Mouse (Mus musculus) heart, postnatal 25 days (tissue): ENCODE measurements at regions not wholly inside any gene's neighbourhood (a gene's known extent, or its start where the extent isn't known, plus 50 kb on each side); places are given as distances from the start of the nearest gene placed in this dataset.
"Not testable (repeated sequence)": the region's sequence is repeated elsewhere in the genome, so short reads cannot be mapped to it uniquely, and the experiment has no call there.

ENCODE experiments used
- DNase-seq: peaks from one replicate; pipeline ENCODE4 v3.0.0; 2022; ENCODE audit warnings: low spot score
- intact Hi-C: fragments of 180-260 bp; cut with DNase I; formaldehyde crosslinking; loops from one replicate; pipeline ENCODE4 v1.15.1; 2025

DNA sequence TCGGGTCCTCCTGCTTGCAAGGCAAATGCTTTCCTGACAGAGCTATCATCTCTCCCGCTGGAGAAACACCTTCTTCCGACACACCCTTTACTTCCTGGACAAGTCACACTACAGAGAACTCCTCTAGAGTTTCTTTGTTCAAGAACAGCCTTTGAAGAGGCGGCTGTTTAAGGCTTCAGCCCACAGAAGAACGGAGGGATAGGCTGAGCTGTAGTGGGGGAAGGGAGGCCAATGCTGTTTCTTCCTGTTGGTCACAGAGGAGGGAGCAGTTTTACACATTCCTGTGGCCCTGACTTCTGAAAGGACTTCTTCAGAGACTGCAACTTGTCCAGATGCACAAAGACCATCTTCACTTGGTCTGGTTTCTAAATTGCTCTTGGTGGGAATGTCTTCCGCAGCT is 252.1 kb upstream of the Tgfbr2 start:
- intact Hi-C loops: loop anchor here (2.0 to 5.0 kb wide), 3 partner anchors 84 to 1615 kb away; partner anchors contain the start of gene Azi2
- DNase-seq: no peak

DNA sequence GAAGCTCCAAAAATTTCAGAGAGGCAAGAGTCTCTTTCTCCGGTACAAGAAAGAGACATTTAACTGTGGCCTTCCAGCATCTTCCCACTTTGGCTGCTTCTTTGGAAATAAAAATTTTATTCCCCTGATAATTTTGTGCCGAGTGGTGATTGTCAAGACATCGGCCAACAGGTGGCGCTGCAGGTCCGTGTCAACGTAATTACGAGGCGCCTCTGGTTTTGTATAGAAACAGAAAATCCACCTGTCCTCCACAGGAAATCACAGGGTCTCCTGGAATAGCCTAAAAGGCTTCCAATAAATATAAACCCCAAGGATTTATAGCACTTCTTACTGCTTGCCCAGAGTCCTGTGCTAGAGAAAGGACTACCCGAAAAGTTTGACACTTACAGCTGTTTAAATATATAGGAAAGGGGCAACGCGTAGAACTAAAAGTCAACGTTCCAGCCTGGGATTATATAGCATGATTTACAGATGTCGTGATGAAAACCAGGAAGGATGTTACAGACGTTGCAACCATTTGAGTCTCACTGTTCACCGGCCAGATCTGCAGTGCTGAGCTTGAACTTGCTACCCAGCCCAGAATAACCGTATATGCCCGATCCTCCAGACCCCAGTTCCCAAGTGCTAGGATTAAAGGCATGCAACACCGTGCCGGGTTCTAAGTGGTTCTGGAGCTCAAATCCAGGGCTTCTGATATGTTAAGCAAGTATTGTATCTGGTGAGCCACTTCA is 251.3 kb upstream of the Tgfbr2 start:
- intact Hi-C loops: loop anchor here (1.0 to 5.0 kb wide), 4 partner anchors 84 to 1616 kb away; partner anchors contain the start of gene Azi2
- DNase-seq: peak; percentile 29

DNA sequence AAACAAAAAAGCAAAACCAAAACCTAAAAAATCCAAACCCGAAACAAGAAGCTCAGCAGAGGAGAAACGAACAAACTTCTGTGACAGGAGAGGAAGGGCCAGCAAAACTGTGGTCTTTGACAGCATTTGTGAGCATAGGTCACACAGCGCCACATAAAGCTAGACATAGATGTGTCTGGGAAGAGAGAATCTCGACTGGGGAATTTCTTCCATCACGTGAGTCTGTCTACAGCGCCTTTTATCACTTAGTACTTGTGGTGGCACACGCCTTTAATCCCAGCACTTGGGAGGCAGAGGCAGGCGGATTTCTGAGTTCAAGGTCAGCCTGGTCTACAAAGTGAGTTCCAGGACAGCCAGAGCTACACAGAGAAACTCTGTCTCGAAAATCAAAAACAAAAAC is 250.2 kb upstream of the Tgfbr2 start:
- not testable (repeated sequence) for DNase-seq
- intact Hi-C loops: loop anchor here (5.0 kb wide), 2 partner anchors 1542 to 1617 kb away; partner anchors contain the start of gene Azi2

DNA sequence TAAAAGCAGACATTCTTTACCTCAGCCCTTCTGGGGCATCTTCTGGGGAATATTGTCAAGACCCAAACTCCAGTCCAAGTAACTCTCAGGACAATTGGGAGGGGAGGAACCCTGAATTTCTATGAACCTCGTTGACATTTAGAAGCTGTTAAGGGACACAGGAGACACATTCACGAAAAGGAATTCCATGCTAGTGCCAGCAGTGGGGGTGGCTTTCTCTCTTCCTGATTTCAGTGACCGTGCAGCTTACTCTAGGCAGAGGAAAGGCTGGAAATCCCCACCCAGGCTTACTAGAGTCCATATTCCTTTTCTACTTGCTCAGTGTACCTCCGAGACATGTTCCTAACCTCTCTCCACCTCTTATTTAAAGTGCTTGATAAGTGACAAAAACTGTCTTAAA is 239.9 kb upstream of the Tgfbr2 start:
- DNase-seq: no peak
- intact Hi-C loops: no loop called here

DNA sequence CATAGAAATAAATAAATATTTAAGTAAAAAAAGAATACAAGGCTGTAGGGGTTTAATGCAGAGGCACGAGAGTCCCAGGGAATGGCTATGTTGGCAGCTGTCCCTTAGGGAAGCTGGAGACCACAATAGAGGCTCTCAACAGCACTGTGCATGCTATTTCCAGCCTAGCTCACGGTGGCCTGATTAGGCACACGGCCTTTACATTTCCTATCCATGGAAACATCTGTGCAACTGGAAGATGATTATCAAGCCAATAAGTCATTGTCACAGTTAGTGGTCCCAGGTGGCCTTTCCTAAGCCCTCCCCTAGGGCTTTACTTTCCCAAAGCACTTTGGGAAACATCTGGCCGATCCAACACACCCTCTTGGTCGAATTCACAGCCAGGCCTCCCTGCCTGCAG is 235.9 kb upstream of the Tgfbr2 start:
- peak; percentile 27 for DNase-seq
- intact Hi-C loops: no loop called here

DNA sequence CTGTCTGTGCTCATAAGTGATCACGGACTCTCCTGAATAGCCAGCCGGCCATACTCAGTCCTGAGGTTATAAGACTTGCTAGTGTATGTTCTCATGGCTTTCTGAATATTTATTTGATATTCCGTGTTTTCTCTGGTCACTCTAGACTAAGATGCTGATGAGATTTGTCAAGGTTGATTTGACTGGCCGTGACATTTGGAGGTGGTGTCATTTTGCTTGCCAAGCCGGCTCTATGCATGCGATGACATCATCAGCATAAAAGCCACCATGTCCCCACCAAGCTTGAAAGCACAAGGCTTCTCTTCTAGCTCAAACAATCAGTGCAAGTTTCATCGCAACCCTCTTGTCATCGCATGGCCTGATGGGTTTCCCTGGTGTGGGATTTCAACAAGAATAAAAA is 235.3 kb upstream of the Tgfbr2 start:
- DNase-seq: no peak
- intact Hi-C loops: no loop called here

DNA sequence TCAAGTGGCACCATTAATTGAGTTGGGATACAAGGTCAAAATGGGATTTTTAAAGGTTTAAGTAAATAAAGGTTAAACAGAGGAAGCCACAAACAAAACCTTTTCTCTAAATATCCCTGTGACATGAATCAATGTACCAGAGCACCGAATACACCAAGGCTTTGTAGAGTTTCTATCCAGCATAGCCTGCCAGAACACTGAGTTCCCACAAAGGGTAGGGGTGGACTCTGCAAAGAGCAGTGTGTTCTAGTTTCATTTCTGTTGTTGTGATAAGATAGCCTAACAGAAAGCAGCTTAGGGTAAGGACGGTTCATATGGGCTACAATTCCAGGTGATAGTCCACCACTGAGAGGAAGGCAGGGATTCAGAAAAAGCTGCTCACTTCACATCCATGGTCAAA is 233.0 kb upstream of the Tgfbr2 start:
- intact Hi-C loops: no loop called here
- no peak for DNase-seq

DNA sequence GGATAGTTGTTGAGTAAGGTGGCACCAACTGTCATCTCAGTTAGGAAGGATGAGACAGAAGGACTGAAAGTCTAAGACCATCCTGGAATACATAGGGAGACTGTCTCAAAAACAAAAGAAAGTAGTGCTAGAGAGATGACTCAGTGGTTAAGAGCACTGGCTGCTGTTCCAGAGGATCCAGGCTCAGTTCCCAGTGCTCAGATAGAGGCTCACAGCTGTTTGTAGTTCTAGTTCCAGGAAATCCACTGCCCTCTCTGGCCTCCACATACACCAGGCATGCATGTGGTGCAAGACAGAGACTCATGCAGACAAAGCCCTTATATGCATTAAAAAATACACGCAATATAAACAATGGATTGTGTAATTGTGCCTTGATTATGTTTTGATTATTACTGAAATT is 229.9 kb upstream of the Tgfbr2 start:
- intact Hi-C loops: no loop called here
- DNase-seq: no peak

DNA sequence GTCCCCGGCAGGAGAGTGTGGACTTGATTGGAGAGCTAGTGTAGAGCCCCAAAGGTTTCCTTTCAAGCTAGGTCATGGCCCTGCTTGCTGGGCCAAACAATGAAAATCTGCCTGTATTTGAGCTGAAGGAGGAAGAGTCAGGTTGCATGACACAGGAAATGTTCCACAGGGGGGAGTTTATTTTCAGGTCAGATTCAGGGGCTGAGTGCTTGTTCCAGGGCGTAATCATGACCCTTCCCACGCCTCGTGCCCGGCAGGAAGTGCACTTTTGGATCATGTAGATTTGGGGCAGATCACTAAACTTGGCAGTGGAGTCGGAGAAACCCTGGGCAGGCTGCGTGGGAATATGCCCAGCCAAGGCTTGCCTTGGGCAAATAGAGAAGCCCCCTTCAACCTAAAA is 226.7 kb upstream of the Tgfbr2 start:
- DNase-seq: no peak
- intact Hi-C loops: no loop called here

DNA sequence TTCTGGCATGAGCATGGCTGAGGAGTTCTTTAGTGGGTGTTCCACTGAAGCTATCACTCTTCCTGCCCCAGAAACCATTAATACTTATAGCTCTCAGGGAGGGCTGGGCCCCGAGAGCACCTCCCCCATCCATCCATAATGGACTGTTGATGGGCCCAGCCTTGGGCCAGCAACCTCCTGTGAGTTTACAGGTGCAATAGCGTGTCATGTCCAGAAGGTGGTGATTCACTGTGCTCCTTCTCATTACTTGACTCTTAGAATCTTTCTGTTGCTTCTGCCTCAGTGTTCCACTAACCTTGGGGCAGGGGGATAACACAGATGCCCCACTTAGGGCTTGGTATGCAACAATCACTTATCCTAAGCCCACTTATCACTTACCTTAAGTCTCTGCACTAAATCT is 225.1 kb upstream of the Tgfbr2 start:
- no peak for DNase-seq
- intact Hi-C loops: no loop called here

DNA sequence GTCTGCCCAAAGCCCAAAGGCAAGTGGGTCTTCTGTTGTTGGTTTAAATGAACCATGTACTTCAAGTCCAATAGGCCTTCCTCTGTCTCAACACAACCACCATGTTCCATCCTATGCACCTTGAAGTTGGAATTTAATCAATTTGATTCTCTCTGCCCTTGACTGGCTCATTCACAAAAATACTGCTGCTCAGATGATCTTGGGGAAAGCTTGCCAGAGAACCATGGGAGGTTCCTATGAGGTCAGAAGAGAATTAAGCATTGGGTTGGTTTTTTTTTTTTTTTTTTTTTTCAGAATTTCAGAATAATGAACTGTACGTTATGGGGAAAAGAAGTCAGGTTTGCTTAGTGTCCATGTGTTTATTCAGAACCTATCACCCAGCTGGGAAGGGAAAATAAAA is 224.1 kb upstream of the Tgfbr2 start:
- DNase-seq: no peak
- intact Hi-C loops: no loop called here

DNA sequence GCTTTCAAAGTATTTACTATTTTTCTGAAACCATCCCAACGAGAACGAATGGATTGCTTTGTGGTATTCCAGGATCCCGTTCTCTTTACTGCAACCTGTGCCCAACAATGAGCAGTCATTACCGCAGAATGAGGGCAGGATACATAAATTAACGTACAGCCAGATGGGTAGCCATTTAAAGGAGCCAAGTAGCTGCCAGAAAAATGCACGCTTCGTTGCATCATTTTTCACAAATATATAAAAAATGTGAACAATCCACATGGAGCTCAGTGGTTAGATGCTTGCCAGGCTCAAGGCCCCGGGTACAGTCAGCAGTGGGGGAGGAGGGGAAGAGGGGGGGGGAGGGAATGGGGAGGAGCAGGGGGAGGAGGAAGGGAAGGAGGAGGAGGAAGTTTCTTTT is 217.1 kb upstream of the Tgfbr2 start:
- intact Hi-C loops: no loop called here
- no peak for DNase-seq

DNA sequence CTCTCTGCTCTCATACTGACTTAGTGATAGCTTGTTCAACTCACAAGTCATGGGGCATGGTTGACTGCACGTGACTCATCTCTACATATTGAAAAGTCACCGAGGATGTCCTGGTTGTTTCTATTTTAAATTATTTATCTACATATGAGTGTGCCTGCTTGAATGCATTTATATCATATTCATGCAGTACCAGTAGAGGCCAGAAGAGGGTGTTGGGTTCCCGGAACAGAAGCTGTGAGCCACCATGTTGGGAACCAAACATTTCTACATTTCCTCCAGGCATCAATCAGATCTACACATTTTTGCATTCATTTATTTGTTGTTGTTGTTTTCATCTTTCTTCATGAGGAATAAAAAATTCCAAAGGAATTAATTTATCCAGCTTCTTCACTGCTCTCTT is 214.6 kb upstream of the Tgfbr2 start:
- no peak for DNase-seq
- intact Hi-C loops: no loop called here

DNA sequence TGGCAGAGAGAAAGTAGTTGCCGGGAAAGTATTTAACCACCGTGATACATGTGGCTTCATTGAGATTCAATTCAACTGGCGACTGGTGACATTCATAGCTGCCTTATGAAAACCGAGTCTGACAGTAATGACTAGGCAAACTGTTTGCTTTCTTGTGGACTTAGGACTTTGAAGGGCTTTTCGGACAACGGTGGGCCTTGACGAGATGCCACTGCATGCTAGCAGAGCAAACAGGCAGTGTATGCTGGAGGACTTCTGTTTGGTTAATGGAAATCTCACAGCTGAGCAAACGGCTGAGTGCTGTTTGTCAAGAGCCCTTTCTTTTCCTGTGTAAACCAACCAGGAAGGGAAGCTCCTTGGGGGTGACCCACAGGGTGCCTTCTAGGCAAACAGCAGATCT is 213.7 kb upstream of the Tgfbr2 start:
- intact Hi-C loops: no loop called here
- DNase-seq: no peak

DNA sequence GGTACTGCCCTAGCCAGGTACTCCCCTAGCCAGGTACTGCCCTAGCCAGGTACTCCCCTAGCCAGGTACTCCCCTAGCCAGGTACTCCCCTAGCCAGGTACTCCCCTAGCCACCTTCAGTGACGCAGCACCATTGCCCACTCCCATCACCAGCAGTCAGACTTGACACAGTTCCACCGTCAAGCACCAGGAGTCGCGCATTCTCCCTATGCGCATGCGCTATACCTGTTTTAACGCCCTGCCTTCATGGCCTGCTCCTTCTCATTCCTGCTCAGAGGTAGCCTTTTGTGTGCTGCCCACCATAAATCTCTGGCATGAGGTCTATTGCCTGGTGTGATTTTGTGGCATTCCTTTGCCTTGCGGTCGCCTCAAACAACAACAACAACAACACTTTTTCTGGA is 212.9 kb upstream of the Tgfbr2 start:
- intact Hi-C loops: no loop called here

DNA sequence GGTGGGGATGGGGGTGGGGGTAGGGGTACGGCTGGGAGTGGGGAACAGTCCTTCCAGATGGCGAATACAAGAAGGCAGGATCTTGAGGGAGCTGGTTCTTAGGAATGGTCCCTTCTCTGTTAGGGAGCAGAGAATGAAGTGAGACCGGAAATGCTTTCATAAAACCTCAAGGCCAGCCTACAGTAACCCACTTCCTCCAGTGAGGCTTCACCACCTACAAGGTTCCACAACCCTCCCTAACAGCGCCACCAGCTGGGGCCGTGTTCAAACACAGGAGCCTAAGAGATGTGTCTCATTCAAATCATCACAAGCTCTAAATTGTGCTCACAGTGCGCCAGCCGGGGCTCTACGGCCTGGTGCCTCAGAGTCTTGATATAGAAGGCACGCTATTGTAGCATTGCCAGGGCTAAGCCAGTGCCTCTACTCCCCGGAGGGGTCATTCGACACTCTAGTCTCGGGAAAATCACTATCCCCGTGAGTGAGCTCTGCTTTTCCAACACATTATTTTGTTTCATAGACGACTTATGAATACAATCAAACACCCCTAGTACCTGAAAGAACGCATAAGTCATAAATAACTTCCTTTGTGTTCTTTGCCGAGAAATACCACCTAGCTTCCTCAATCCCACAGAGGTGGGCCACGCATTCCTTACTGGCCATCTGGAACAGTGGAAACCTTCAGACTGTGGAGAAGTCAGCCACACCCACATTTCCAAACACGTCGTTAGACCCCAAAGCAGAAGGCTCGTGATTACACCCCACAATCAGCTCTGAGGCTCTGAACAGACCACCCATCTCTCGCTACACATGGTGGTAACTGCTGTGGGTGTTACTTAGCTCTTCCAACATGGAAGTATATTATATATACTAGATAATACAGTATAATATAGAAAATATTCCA is 209.3 kb upstream of the Tgfbr2 start:
- intact Hi-C loops: loop anchor here (2.0 to 5.0 kb wide), 3 partner anchors 52 to 324 kb away; no protein-coding TSS in a partner anchor
- peak; percentile 75 for DNase-seq

More for the DNA sequence above, 212.9 kb upstream of the Tgfbr2 start:
- DNase-seq: no peak

DNA sequence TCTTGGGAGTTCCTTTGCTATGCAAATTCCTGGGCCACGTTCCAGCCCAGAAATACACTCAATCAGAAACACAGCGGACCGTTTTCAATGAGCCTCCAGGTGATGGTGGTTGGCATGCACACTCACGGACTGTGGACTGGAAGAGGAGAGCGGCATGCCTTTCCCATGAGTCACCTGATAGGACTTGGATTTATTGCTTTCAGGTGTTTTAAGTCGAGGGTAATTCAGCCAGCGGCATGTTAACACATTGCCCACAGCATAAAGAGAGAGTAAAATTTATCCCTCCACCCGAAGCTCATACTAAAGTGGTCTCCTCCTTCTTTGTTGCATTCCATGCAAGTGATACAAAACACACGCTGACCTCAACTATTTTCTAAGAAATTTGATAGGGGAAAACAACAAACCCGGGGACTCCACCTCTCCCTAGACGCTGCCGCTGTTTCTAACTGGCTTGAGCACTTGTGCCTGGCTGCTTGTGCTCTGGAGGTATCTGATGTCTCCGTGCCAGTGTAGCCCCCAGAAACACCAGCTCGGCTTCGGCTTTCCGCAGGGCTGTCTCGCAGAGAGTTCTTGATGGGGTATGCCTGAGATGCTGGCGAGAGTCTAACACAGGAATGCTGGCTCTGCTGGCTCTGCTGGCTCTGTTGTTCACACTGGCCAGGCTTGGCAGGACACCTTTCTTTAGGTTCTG is 208.4 kb upstream of the Tgfbr2 start:
- DNase-seq: no peak
- intact Hi-C loops: loop anchor here (2.0 to 5.0 kb wide), 3 partner anchors 51 to 323 kb away; no protein-coding TSS in a partner anchor

DNA sequence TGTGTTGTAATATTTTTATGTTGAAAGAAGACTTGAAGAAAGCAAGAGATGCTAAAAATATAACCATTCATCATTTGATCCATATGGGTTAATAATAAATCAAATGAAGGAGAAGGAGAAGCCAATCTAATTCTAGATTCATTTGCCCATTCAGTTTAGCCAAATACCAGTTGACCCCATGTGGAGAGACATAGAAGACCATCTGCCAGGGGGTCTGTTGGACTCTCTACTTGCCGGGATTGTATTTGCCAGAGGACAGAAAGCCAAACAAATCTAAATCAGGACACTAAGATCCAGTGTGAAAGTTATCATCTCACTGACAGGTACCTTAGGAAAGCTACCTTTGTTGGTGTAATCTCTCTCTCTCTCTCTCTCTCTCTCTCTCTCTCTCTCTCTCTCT is 202.5 kb upstream of the Tgfbr2 start:
- DNase-seq: no peak
- intact Hi-C loops: loop anchor here (5.0 kb wide), 1 partner anchor 200 kb away; the partner anchor contains the start of gene Tgfbr2

DNA sequence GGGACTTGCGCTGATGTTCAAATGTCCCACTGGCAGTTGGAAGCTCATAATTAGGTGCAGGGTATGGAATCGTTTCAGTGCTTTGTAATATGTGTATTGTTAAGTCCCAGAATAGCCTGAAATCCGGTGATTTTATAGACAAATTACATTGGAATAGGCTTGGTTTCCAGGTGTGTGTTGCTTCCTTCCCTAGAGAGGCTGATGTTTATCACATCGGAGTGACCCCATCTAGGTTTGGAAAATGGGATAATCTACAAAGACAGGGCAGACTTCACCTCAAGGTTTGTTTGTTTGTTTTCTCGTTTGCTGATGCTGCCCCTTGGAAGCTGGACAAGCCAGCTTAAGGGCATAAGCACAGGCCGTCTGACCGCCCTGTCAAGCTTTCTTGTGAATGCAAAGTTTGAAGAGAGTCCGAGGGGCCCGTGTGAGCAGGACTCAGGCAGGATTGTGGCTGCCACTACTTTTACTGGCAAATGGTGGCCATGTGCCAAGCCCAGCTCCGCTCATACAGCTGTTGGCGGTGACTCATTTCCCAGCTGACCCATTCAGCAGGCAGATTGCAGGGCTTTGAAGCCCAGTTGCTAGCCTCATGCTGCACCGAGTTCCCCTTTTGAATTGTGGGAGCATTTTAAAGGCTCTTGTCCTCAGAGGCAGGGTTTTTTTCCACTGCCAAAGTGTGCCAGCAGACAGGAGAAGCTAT is 200.6 kb upstream of the Tgfbr2 start:
- DNase-seq: peak; percentile 69
- intact Hi-C loops: loop anchor here (5.0 kb wide), 1 partner anchor 199 kb away; the partner anchor contains the start of gene Tgfbr2

DNA sequence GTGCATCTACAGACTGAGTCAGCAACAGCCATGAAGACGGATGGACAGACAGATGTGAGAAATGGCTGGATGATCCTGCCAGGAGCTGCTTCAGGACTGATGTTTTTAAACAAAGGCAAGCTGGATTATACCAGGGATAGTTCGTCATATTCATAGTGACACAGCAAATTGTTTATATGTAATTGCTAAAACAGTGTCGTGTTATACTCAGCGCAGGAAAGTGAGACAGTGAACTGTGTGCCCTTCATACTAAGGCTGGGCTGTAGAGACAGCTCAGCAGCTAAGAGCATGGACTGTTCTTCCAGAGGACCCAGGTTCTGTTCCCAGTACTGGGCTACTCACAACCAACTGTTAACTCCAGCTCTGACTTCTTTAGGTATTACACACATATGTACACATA is 199.2 kb upstream of the Tgfbr2 start:
- intact Hi-C loops: no loop called here
- no peak for DNase-seq
